Mouse (Mus musculus) limb, embryonic 14.5 days (tissue): ENCODE measurements around the gene Vmn2r8. TPM values are rescaled to one million over a fixed set of nuclear protein-coding genes. Genes with fewer than 3 reads are reported as not detected.

Experiments
- ATAC-seq: fragments of 200-750 bp; cut with Nextera tagmentation; 2 replicates; pipeline ENCODE4 v1.8.0; 2017; ENCODE audit warnings: low read depth, moderate number of reproducible peaks, moderate TSS enrichment; ENCODE audit not compliant: low FRiP score
- DNase-seq: peaks from one replicate; pipeline ENCODE4 v3.0.0-alpha.2; 2015; ENCODE audit warnings: low spot score
- H3K27ac ChIP-seq: fragments of 300-500 bp; sonication (generic); replicated peaks from 2 replicates; pipeline ENCODE4 v1.5.1; 2014; ENCODE audit warnings: low read depth, mild to moderate bottlenecking, low read length, moderate library complexity, mixed read lengths
- H3K27me3 ChIP-seq: fragments of 300-500 bp; sonication (generic); 2 replicates; pipeline ENCODE4 v1.6.1; 2014; ENCODE audit warnings: low read length, mixed read lengths; ENCODE audit not compliant: control insufficient read depth, insufficient read depth
- H3K36me3 ChIP-seq: fragments of 300-500 bp; sonication (generic); 2 replicates; pipeline ENCODE4 v1.6.1; 2014; ENCODE audit warnings: mild to moderate bottlenecking, low read length, moderate library complexity, mixed read lengths; ENCODE audit not compliant: control insufficient read depth, insufficient read depth
- H3K4me1 ChIP-seq: fragments of 300-500 bp; sonication (generic); 2 replicates; pipeline ENCODE4 v1.6.1; 2014; ENCODE audit warnings: antibody characterized with exemption, low read length, mixed read lengths; ENCODE audit not compliant: control insufficient read depth, insufficient read depth
- H3K4me2 ChIP-seq: fragments of 300-500 bp; sonication (generic); replicated peaks from 2 replicates; pipeline ENCODE4 v1.6.1; 2014; ENCODE audit warnings: low read depth, mild to moderate bottlenecking, low read length, moderate library complexity; ENCODE audit not compliant: severe bottlenecking
- H3K4me3 ChIP-seq: fragments of 300-500 bp; sonication (generic); replicated peaks from 2 replicates; pipeline ENCODE4 v1.5.1; 2014; ENCODE audit warnings: low read length
- H3K9ac ChIP-seq: fragments of 300-500 bp; sonication (generic); 2 replicates; pipeline ENCODE4 v1.6.1; 2014; ENCODE audit warnings: mild to moderate bottlenecking, low read depth, low read length, moderate library complexity; ENCODE audit not compliant: severe bottlenecking
- H3K9me3 ChIP-seq: fragments of 300-500 bp; sonication (generic); 2 replicates; pipeline ENCODE4 v1.6.1; 2016; ENCODE audit warnings: low read length; ENCODE audit not compliant: control insufficient read depth
- POLR2A ChIP-seq: fragments of 200-500 bp; IDR thresholded peaks from 2 replicates; pipeline ENCODE4 v1.8.0; 2012; ENCODE audit warnings: inconsistent platforms, mild to moderate bottlenecking, moderate library complexity, borderline replicate concordance; ENCODE audit not compliant: insufficient read depth, insufficient read length; ENCODE audit errors: extremely low read depth
- WGBS: fragments of 180-500 bp; shearing (Covaris S2); extraction: QIAGEN DNeasy Blood & Tissue Kit; methylation state at CpG from one replicate; pipeline ENCODE4 v1.1.7; 2014; 5-methylcytosine and 5-hydroxymethylcytosine counted together
- polyA plus RNA-seq, 2 experiments: library from polyadenylated mRNA; depleted of rRNA in 1 of 2; stranded (reverse) in 1 of 2; unstranded in 1 of 2; fragments of >200 nt; fragmentation: Nextera tagmentation in 1 of 2; extraction: Ambion mirVana in 1 of 2; gene quantifications; 2 replicates each; pipeline versions ENCODE4 v1.2.1 to v1.2.3; 2012 to 2014

The Vmn2r8 gene
- polyA plus RNA-seq, 2 experiments: not detected

DNA sequence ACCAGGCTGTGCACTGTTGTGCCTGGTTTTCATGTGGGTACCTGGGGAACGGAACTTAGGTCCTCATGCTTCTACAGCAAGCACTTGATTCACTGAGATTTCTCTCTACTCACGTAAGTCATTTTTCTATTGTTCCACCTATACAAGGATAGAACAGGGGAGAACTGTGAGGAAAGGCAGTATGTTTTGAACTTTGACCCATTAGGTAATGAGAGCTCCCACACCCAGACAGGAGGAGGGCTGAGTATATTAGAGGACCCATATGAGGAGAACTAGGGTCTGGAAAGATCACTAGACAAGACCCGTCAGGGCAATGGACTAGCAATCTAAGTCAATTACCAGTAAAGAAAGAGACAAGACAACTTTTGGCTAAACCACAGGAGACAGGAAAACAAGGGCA, 64.0 kb downstream of the Vmn2r8 start:
- Histone ChIP-seq H3K9ac (no peak overlapping the region), H3K4me1 (no peaks in the 10 kb centered on the region), H3K4me2 (no peak overlapping the region), H3K36me3 (no peaks in the 10 kb centered on the region), H3K9me3 (no peaks in the 10 kb centered on the region), H3K4me3 (no peak overlapping the region), H3K27ac (no peak overlapping the region), H3K27me3 (no peaks in the 10 kb centered on the region)
- 83% methylated on average over 3 of the region's 3 CpGs for WGBS
- ATAC-seq (no peak), DNase-seq (no peak)
- no peak for TF ChIP-seq POLR2A

DNA sequence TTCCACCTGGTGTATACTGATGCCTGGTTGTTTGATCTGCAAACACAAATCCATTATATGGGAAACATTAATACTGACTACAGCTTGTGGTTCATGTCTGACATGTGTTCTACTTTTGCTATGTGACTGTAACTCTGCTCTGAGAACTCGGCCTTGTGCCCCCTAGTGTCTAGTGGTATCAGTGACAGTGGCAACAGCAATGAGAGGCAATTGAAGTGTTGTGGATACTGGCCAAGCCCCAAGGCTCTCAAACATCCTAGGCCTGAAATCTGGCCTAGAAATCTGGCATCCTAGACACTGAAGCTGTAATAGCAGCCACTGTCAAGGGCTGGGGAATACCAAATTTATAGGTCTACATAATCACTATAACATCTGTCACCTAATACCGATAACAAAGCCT, 64.8 kb downstream of the Vmn2r8 start:
- no peaks in the 10 kb centered on the region for H3K9me3 ChIP-seq
- no peak overlapping the region for H3K4me3 ChIP-seq
- ATAC-seq (no peak), DNase-seq (no peak)
- H3K4me2 ChIP-seq: no peak overlapping the region
- H3K27me3 ChIP-seq: no peaks in the 10 kb centered on the region
- no peaks in the 10 kb centered on the region for H3K36me3 ChIP-seq
- no peaks in the 10 kb centered on the region for H3K4me1 ChIP-seq
- H3K27ac ChIP-seq: no peak overlapping the region
- 69% methylated on average over 2 of the region's 2 CpGs for WGBS
- H3K9ac ChIP-seq: no peak overlapping the region
- no peak for TF ChIP-seq POLR2A

DNA sequence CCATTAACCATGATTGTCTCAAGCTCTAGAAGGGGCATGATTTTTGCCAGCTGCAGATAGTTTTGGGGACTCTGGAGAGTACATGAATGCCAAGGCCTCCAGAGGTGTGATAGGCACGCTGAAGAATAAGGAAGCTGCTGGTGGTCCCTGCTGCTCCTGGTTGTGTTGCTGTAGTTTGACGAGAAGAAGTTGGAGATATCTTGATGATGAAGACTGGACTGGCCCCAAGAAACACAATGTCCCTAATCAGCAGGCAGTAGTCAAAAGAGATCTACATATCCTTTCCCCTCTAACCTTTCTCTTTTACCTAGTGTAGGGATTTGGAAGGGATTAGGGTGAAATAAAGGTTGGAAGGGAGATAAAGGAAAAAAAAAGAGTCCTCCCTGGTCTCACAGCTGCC, 66.1 kb downstream of the Vmn2r8 start:
- Histone ChIP-seq H3K36me3 (no peaks in the 10 kb centered on the region), H3K9ac (no peak overlapping the region), H3K27ac (no peak overlapping the region), H3K4me3 (no peak overlapping the region), H3K9me3 (no peaks in the 10 kb centered on the region), H3K4me2 (no peak overlapping the region), H3K27me3 (no peaks in the 10 kb centered on the region), H3K4me1 (no peaks in the 10 kb centered on the region)
- TF ChIP-seq POLR2A: no peak
- ATAC-seq (no peak), DNase-seq (no peak)
- WGBS: 64% methylated on average over 2 of the region's 2 CpGs

DNA sequence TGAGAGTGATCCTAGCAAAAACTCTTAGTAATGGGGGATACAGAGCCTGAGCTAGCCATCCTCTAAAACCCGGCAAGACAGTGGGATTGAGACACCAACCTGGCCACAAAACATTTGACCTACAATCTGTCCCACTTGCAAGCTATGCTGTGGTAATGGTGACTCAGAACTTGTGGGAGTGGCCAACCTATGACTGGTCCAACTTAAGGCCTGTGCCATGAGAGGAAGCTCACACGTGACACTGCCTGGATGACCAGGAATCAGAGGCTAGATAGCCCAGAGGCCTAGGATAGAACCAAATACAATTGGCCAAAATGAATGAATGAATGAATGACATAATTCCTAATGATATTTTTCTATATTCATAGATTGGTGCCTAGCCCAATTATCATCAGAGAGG, 66.8 kb downstream of the Vmn2r8 start:
- H3K9ac ChIP-seq: no peak overlapping the region
- no peak overlapping the region for H3K4me3 ChIP-seq
- no peaks in the 10 kb centered on the region for H3K27me3 ChIP-seq
- no peaks in the 10 kb centered on the region for H3K4me1 ChIP-seq
- WGBS: 85% methylated on average over 2 of the region's 2 CpGs
- H3K27ac ChIP-seq: no peak overlapping the region
- no peak overlapping the region for H3K4me2 ChIP-seq
- no peak for TF ChIP-seq POLR2A
- no peaks in the 10 kb centered on the region for H3K9me3 ChIP-seq
- ATAC-seq (no peak), DNase-seq (no peak)
- no peaks in the 10 kb centered on the region for H3K36me3 ChIP-seq

Other genes starting within 250 kb of the Vmn2r8 start
- 55.6 and 63.6 TPM in 2 replicates for gene Gak, start 179.1 kb downstream of the Vmn2r8 start, polyA plus RNA-seq (2012; rRNA removed)
- 45.2 and 46.0 TPM in 2 replicates for gene Gak, start 179.1 kb downstream of the Vmn2r8 start, polyA plus RNA-seq (2014; fragmentation: Nextera tagmentation; extraction: Ambion mirVana)
- gene Tmem175, start 179.1 kb downstream of the Vmn2r8 start, polyA plus RNA-seq (2012; rRNA removed): 41.8 and 63.3 TPM in 2 replicates
- 32.8 and 35.5 TPM in 2 replicates for gene Tmem175, start 179.1 kb downstream of the Vmn2r8 start, polyA plus RNA-seq (2014; fragmentation: Nextera tagmentation; extraction: Ambion mirVana)
- gene Idua, start 148.5 kb downstream of the Vmn2r8 start, polyA plus RNA-seq (2012; rRNA removed): 21.4 and 26.8 TPM in 2 replicates
- 15.6 and 17.1 TPM in 2 replicates for gene Idua, start 148.5 kb downstream of the Vmn2r8 start, polyA plus RNA-seq (2014; fragmentation: Nextera tagmentation; extraction: Ambion mirVana)
- gene Dgkq, start 139.2 kb downstream of the Vmn2r8 start, polyA plus RNA-seq (2012; rRNA removed): 35.3 and 40.5 TPM in 2 replicates
- gene Dgkq, start 139.2 kb downstream of the Vmn2r8 start, polyA plus RNA-seq (2014; fragmentation: Nextera tagmentation; extraction: Ambion mirVana): 12.5 and 13.3 TPM in 2 replicates
- gene Slc26a1, start 133.3 kb downstream of the Vmn2r8 start, polyA plus RNA-seq (2012; rRNA removed): 1.3 and 2.6 TPM in 2 replicates
- gene Slc26a1, start 133.3 kb downstream of the Vmn2r8 start, polyA plus RNA-seq (2014; fragmentation: Nextera tagmentation; extraction: Ambion mirVana): 1.1 and 1.4 TPM in 2 replicates
- 119 and 158 TPM in 2 replicates for gene Fgfrl1, start 116.5 kb downstream of the Vmn2r8 start, polyA plus RNA-seq (2012; rRNA removed)
- 46.5 and 51.8 TPM in 2 replicates for gene Fgfrl1, start 116.5 kb downstream of the Vmn2r8 start, polyA plus RNA-seq (2014; fragmentation: Nextera tagmentation; extraction: Ambion mirVana)
- 0.08 TPM in 1 of 2 replicates, not detected in the other for gene Rnf212, start 33.9 kb downstream of the Vmn2r8 start, polyA plus RNA-seq (2012; rRNA removed)
- not detected in 2 replicates for gene Rnf212, start 33.9 kb downstream of the Vmn2r8 start, polyA plus RNA-seq (2014; fragmentation: Nextera tagmentation; extraction: Ambion mirVana)
- not detected in 2 replicates for gene Tmed11, start 13.5 kb downstream of the Vmn2r8 start, polyA plus RNA-seq (2012; rRNA removed)
- not detected in 2 replicates for gene Tmed11, start 13.5 kb downstream of the Vmn2r8 start, polyA plus RNA-seq (2014; fragmentation: Nextera tagmentation; extraction: Ambion mirVana)
- gene Vmn2r9, start 43.8 kb upstream of the Vmn2r8 start, polyA plus RNA-seq (2012; rRNA removed): not detected in 2 replicates
- gene Vmn2r9, start 43.8 kb upstream of the Vmn2r8 start, polyA plus RNA-seq (2014; fragmentation: Nextera tagmentation; extraction: Ambion mirVana): not detected in 2 replicates
- gene Vmn2r10, start 197.7 kb upstream of the Vmn2r8 start, polyA plus RNA-seq (2012; rRNA removed): not detected in 2 replicates
- gene Vmn2r10, start 197.7 kb upstream of the Vmn2r8 start, polyA plus RNA-seq (2014; fragmentation: Nextera tagmentation; extraction: Ambion mirVana): not detected in 2 replicates